Mouse (Mus musculus): ENCODE results near the gene Cuedc1. TPM values are rescaled to one million over a fixed set of nuclear protein-coding genes. Genes with fewer than 3 reads are reported as not detected.
A peak's percentile ranks its signal among the peaks of the same experiment; 100 is the strongest.

Cuedc1 gene
- polyA plus RNA-seq, 1 experiment from 2014 or later: 53.2 TPM

DNA sequence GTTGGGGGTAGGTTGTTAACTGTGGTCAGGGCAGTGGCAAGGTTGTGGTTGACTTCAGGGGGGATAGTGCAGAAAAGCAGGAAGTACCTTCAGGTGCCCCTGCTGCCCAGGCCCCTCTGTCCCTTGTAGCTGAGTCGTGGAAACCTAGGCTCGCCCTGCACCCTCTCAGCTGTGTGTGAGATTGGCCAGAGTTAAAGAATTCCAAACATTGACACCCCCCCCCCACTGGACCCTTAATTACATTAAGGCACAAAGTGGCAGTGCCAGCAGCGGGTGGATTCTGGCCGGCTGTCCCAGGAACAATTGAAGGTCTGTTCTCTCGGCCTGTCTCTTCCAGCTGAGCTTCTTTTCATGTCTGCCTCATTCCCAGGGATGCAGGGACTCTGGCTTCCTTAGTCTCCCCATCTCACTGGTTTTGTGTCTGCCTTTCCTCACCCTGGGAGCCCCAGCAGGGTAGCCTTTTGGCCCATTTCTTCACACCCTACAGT lies 28.5 kb downstream of the Cuedc1 start:
- Histone ChIP-seq H3K27me3 (no peaks in the 10 kb centered on the region), H3K4me1 (peaks cover 52% of the 10 kb centered on the region), H3K4me3 (no peak overlapping the region), H3K4me2 (replicated peaks) (no peak overlapping the region), H3K36me3 (no peaks in the 10 kb centered on the region), H3K27ac (peak overlapping the region; percentile 78), H3K9ac (no peak overlapping the region), H3K9me3 (replicated peaks) (no peaks in the 10 kb centered on the region)
- 8% methylated on average over 5 of the region's 5 CpGs for WGBS
- ATAC-seq (ENCODE audit: low FRiP score): peak; percentile 71; the same call in 1 of the 2 replicates

DNA sequence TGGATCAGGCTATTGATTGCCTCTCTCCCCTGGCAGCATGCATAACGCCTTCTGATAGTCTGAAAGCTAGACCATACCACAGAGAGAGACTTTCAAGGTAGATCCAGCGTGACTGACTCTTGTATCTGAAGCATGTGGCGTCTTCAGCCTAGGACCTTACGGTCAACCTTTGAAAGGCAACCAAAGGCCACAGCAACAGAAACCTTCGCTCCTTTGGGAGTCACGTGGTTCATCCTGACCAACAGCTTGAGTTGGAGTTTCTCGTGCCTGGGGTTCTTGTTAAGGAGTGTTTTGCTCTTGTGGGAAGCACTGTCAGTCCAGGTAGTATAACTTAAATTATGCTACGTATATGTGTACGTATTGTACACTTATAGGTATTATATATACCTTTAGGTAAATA lies 30.6 kb downstream of the Cuedc1 start:
- no peaks in the 10 kb centered on the region for H3K27me3 ChIP-seq
- no peak overlapping the region for H3K4me3 ChIP-seq
- 91% methylated on average over 9 of the region's 9 CpGs for WGBS
- no peaks in the 10 kb centered on the region for H3K9me3 ChIP-seq (replicated peaks)
- peaks cover 46% of the 10 kb centered on the region for H3K4me1 ChIP-seq
- no peak overlapping the region for H3K4me2 ChIP-seq (replicated peaks)
- no peaks in the 10 kb centered on the region for H3K36me3 ChIP-seq
- no peak overlapping the region for H3K9ac ChIP-seq
- no peak for ATAC-seq (ENCODE audit: low FRiP score)
- no peak overlapping the region for H3K27ac ChIP-seq

DNA sequence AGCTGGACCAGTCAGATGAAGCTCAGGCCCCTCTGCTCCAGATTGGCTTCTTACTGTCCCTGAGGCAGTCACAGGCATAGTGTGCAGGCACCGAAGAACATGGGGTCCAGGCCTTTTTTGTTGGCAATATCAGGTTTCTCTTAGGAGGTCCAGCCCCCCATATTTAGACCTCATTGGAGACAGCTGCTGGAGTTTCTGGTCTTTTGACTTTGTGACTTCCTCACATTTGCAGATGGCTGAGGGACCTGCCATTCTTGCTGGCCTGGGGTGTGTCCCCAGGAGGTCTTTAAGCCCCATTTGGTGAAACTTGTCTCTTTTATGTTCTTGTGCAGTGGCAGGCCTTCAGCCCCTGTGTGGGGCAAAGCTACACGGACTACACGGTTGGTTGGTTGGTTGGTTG lies 31.4 kb downstream of the Cuedc1 start:
- ATAC-seq (ENCODE audit: low FRiP score): no peak
- Histone ChIP-seq H3K27ac (no peak overlapping the region), H3K36me3 (no peaks in the 10 kb centered on the region), H3K27me3 (no peaks in the 10 kb centered on the region), H3K4me2 (replicated peaks) (no peak overlapping the region), H3K9me3 (replicated peaks) (no peaks in the 10 kb centered on the region), H3K4me1 (peaks cover 38% of the 10 kb centered on the region), H3K4me3 (no peak overlapping the region), H3K9ac (no peak overlapping the region)
- 65% methylated on average over 3 of the region's 3 CpGs for WGBS

DNA sequence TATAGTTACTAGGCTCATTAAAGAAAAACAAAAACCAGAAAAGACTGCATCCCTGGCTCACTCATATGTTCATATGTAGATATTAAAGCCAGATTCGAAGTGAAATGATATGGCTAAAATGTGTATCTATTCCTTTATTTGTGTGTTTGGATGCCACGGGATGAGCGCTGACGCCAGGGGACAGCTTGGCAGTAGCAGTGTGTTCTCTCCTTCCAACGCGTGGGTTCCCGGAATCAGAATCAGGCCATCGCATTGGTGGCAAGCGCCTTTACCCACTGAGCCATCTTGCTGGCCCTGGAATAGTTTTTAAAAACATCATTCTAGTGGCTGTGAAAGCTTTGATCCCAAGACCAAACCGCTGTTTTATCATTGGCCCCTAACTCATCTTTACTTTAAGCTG lies 32.1 kb downstream of the Cuedc1 start:
- Histone ChIP-seq H3K4me1 (peaks cover 36% of the 10 kb centered on the region), H3K27me3 (no peaks in the 10 kb centered on the region)
- ATAC-seq (ENCODE audit: low FRiP score): no peak

DNA sequence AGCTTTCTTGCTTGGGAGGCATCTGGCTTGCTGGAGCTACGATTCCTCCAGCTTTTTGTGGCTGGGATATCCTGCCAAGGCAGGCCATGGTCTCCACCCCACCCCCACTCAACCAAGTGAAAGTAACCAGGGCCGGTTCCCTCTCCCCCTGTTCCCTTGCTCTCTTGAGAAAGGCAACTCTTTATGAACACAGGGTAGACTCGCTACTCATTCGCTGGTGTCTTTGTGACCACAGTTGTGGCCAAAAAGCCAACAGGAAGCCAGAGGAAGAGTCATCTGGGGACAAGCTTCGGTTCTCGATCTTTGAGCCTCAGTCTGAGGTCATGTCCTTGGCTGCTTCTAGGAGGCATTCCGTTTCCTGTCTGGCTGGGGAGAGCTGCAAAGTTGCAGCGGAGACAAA lies 34.0 kb downstream of the Cuedc1 start:
- no peak overlapping the region for H3K4me3 ChIP-seq
- H3K4me2 ChIP-seq (replicated peaks): no peak overlapping the region
- H3K27ac ChIP-seq: no peak overlapping the region; the same call in 1 of the 2 replicates
- WGBS: 58% methylated on average over 8 of the region's 8 CpGs
- no peaks in the 10 kb centered on the region for H3K36me3 ChIP-seq
- no peak overlapping the region for H3K9ac ChIP-seq
- H3K27me3 ChIP-seq: no peaks in the 10 kb centered on the region
- no peak for ATAC-seq (ENCODE audit: low FRiP score)
- peaks cover 21% of the 10 kb centered on the region for H3K4me1 ChIP-seq
- H3K9me3 ChIP-seq (replicated peaks): no peaks in the 10 kb centered on the region

More for the DNA sequence above, 32.1 kb downstream of the Cuedc1 start:
- Histone ChIP-seq H3K36me3 (no peaks in the 10 kb centered on the region), H3K9me3 (replicated peaks) (no peaks in the 10 kb centered on the region), H3K4me2 (replicated peaks) (no peak overlapping the region), H3K27ac (no peak overlapping the region), H3K9ac (no peak overlapping the region), H3K4me3 (no peak overlapping the region)
- 98% methylated on average over 10 of the region's 10 CpGs for WGBS

DNA sequence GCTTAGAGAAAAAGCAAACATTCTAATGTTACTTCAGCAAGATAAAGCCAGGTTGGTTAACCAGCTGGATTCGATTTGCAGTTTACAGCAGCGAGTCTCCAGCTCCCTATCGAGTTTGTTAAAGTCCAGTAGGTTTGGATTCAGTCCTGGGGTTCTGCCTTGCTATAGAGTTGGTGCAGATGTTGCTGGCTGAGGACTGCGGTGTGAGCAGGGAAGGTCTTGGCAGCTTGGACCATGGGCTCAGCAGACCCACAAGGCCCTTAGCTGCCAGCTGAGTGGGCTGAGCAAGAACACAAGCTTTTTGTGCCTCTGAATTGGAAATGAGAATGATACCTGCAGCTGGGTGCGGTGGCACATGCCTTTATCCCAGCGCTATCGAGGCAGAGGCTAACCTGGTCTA lies 37.4 kb downstream of the Cuedc1 start:
- WGBS: 52% methylated on average over 7 of the region's 7 CpGs
- Histone ChIP-seq H3K4me1 (peaks cover 37% of the 10 kb centered on the region), H3K27ac (no peak overlapping the region)

DNA sequence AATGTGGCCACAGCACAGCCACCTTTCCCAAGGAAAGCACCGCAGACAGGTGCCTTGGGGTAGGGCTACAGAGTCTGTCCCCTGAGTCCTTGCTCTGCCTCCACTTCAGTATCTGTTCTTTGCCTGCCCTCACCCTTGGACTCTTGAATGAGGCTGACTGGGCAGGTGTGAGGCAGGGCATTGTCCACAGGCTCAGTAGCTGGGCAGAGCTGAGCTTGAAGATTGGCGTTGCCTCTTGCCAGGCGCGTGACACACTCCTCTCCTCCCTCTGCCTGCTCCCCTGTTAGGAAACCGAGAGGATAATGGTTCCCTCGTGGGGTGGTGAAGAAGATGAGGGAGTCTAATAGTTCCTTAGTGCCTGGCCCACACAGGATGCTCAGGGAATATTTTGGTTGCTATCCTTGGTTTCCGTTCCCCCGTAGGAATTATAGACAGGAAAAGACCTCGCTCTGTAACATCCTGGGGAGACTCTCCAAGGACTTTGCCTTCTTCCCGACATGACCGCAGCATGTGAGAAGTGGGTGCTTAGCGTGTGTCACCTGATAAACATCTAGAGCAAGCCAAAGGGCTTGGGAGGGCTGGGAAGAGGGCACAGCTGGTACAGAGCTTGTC lies 40.1 kb downstream of the Cuedc1 start:
- Histone ChIP-seq H3K36me3 (no peaks in the 10 kb centered on the region), H3K4me1 (peaks cover 49% of the 10 kb centered on the region), H3K27me3 (no peaks in the 10 kb centered on the region; the same call in 1 of the 2 replicates), H3K27ac (peak overlapping the region; percentile 90), H3K4me2 (replicated peaks) (0 out of 2 replicates have a peak overlapping the region, but pooled peaks have one; percentile 39), H3K9ac (peak overlapping the region; percentile 15; the same call in 1 of the 2 replicates), H3K4me3 (no peak overlapping the region), H3K9me3 (replicated peaks) (no peaks in the 10 kb centered on the region)
- no peak for ATAC-seq (ENCODE audit: low FRiP score)
- WGBS: 57% methylated on average over 12 of the region's 12 CpGs

More for the DNA sequence above, 37.4 kb downstream of the Cuedc1 start:
- Histone ChIP-seq H3K9me3 (replicated peaks) (no peaks in the 10 kb centered on the region), H3K4me2 (replicated peaks) (no peak overlapping the region), H3K27me3 (no peaks in the 10 kb centered on the region; the same call in 1 of the 2 replicates), H3K4me3 (no peak overlapping the region), H3K9ac (no peak overlapping the region), H3K36me3 (no peaks in the 10 kb centered on the region)
- no peak for ATAC-seq (ENCODE audit: low FRiP score)

DNA sequence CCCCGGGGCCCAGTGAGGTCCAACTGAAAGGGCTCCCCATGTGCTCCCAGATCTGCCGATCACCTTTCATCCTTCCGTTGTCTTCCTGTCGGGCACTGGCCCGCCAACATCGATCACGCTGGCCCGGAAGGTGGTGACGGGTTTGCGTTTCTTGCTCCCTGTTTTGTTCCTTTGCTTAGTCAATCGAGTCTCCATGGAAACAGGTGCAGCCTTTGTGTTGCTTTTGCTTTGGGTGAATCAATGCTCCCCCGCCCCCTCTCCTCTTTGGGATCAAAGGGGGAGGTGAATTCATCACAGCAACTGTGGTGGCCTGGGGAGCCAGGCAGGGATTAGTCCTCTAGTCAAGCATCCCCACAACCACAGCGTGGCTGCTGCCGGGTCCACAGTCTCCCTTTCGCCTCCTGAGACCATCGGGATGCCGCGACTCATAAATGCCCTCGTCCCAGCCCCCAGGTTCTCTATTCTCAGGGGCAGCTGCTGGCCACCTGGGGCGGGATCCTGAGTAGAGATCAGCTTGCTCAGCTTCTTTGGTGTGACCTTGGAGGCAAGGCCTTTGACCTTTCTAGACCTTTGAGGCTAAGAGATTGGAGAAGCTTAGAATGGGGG lies 41.5 kb downstream of the Cuedc1 start:
- Histone ChIP-seq H3K9ac (peak overlapping the region; percentile 37; the same call in 1 of the 2 replicates), H3K4me1 (peaks cover 57% of the 10 kb centered on the region), H3K36me3 (no peaks in the 10 kb centered on the region), H3K27ac (peak overlapping the region; percentile 90), H3K4me2 (replicated peaks) (peak overlapping the region; percentile 39), H3K27me3 (no peaks in the 10 kb centered on the region; the same call in 1 of the 2 replicates), H3K4me3 (no peak overlapping the region), H3K9me3 (replicated peaks) (no peaks in the 10 kb centered on the region)
- ATAC-seq (ENCODE audit: low FRiP score): peak; percentile 55
- 2% methylated on average over 20 of the region's 20 CpGs for WGBS

DNA sequence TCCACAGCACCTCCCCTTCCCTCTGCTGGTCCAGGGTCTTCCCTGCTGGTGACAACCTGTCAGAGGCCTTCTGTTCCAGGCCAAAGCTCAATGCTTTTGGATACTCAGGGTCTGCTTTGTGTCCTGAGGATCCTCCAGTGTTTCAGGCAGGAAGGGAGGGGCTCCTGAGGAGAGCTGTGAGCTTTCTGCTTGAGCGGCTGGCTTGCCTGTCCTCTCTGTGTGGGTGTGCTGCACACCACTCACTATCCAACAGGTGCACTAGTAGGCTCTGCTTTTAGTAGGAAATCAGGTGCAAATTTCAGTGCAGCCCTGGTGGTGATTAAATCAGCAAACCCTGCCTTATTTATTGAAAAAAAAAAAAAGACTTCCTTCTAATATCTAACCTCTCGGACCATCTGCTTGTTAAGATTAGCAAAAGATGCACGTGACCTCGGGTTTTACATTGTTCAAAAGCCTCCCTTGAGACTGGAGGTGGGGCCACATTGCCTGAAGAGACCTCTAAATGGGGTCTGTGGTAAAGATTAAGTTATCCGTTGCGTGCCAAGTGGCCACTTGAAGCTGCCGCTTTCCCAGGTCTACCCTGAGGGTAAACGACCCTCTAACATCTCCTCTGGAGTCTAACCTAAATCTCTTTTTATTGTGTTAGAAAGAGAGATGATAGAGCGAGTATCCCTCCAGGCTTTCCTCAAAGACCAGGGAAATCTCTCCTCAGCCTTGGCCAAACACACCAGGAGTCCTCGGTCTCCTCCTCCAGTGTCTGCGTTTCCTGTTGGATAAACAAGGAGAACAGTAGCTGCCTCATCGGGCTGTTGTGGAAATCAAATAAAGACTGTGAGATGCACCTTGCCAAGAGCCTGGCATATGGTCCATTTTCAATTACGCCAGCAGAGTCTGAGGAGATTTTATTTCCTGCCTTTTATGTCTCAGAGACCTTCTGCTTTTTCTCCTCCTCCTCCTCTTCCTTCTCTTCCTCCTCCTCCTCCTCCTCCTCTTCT lies 42.5 kb downstream of the Cuedc1 start:
- peak overlapping the region; percentile 39 for H3K4me2 ChIP-seq (replicated peaks)
- H3K9ac ChIP-seq: no peak overlapping the region; the same call in 1 of the 2 replicates

DNA sequence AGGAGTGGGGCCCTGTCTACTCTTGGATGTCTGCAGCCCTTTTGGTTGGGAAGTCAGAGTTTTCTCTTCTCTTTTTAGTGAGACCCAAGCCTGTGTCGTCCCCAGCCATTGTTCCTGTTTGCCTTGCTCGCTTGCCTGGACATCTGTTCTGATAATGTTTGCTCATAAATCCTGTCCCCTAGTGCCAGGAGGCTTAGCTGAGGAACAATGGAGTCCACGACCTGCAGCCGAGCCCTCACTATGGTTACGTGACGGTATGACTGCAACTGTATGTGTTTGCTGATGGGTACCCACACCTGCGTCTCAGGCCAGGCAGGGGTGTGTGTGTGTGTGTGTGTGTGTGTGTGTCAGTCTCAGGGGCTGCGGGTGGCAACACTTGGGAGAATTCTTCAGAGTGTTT lies 44.5 kb downstream of the Cuedc1 start:
- no peak overlapping the region for H3K4me3 ChIP-seq
- peak overlapping the region; percentile 90 for H3K27ac ChIP-seq
- H3K4me2 ChIP-seq (replicated peaks): no peak overlapping the region
- WGBS: 31% methylated on average over 8 of the region's 8 CpGs
- H3K36me3 ChIP-seq: no peaks in the 10 kb centered on the region
- H3K4me1 ChIP-seq: peaks cover 74% of the 10 kb centered on the region
- no peak overlapping the region for H3K9ac ChIP-seq
- ATAC-seq (ENCODE audit: low FRiP score): peak; percentile 32; the same call in 1 of the 2 replicates
- H3K9me3 ChIP-seq (replicated peaks): no peaks in the 10 kb centered on the region
- H3K27me3 ChIP-seq: no peaks in the 10 kb centered on the region; the same call in 1 of the 2 replicates

More for the DNA sequence above, 42.5 kb downstream of the Cuedc1 start:
- Histone ChIP-seq H3K27me3 (no peaks in the 10 kb centered on the region; the same call in 1 of the 2 replicates), H3K4me3 (no peak overlapping the region), H3K27ac (peak overlapping the region; percentile 90), H3K4me1 (peaks cover 60% of the 10 kb centered on the region), H3K36me3 (no peaks in the 10 kb centered on the region), H3K9me3 (replicated peaks) (no peaks in the 10 kb centered on the region)
- ATAC-seq (ENCODE audit: low FRiP score): peak; percentile 63
- WGBS: 15% methylated on average over 13 of the region's 13 CpGs

DNA sequence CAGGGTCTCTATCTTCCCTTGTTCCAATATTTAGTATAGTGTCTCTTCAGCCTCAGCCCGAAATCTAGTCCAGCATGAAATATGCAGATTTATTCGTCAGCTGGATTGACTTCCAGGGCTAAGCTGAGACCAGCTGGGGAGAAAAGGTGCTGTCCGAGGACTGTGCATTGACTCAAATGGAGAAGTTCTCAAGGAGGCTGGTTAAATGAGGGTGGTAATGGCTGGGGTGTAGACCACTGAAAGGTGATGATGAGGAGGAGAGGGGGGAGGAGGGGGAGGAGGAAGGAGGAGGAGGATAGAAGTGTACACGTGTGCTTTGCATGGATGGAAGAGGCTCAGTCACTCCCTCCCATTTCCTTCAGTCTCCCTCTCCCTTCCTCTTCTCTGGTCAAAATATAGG lies 46.2 kb downstream of the Cuedc1 start:
- Histone ChIP-seq H3K9ac (no peak overlapping the region), H3K4me2 (replicated peaks) (no peak overlapping the region), H3K36me3 (no peaks in the 10 kb centered on the region), H3K27ac (no peak overlapping the region), H3K4me3 (no peak overlapping the region), H3K9me3 (replicated peaks) (no peaks in the 10 kb centered on the region), H3K4me1 (peaks cover 73% of the 10 kb centered on the region), H3K27me3 (no peaks in the 10 kb centered on the region)
- 56% methylated on average over 4 of the region's 4 CpGs for WGBS
- no peak for ATAC-seq (ENCODE audit: low FRiP score)
